Mouse (Mus musculus): ENCODE measurements at regions not wholly inside any gene's neighbourhood (a gene's known extent, or its start where the extent isn't known, plus 50 kb on each side); places are given as distances from the start of the nearest gene placed in this dataset.
A peak's percentile ranks its signal among the peaks of the same experiment; 100 is the strongest.

GRCm38 (mm10) chr11:37497874-37498273, 262.1 kb upstream of the Tenm2 start:
- no peak overlapping the region for H3K4me3 ChIP-seq
- H3K9me3 ChIP-seq (replicated peaks) = no peaks in the 10 kb centered on the region
- 28% methylated on average over 9 of the region's 9 CpGs for WGBS
- peak overlapping the region; percentile 46; the same call in 1 of the 2 replicates for H3K27ac ChIP-seq (replicated peaks)
- peaks cover 28% of the 10 kb centered on the region for H3K4me1 ChIP-seq
- peaks cover 25% of the 10 kb centered on the region; the same call in 1 of the 2 replicates for H3K27me3 ChIP-seq (ENCODE audit: low read depth, poor library complexity, severe bottlenecking)
- DNase-seq (ENCODE audit: low spot score) = peak; percentile 18
- no peaks in the 10 kb centered on the region for H3K36me3 ChIP-seq

- no peak overlapping the region for H3K27ac ChIP-seq (replicated peaks)
- H3K4me3 ChIP-seq = no peak overlapping the region
- no peaks in the 10 kb centered on the region for H3K4me1 ChIP-seq
- no peaks in the 10 kb centered on the region for H3K9me3 ChIP-seq (replicated peaks)
- WGBS = 85% methylated on average over 3 of the region's 3 CpGs
- no peak for DNase-seq (ENCODE audit: low spot score)
- H3K36me3 ChIP-seq = no peaks in the 10 kb centered on the region
- H3K27me3 ChIP-seq (ENCODE audit: low read depth, poor library complexity, severe bottlenecking) = no peaks in the 10 kb centered on the region
Measured at GRCm38 (mm10) chr11:37480236-37480635, 244.5 kb upstream of the Tenm2 start.

GRCm38 (mm10) chr11:37478970-37479482, 243.3 kb upstream of the Tenm2 start:
- H3K9me3 ChIP-seq (replicated peaks) = no peaks in the 10 kb centered on the region
- no peaks in the 10 kb centered on the region for H3K27me3 ChIP-seq (ENCODE audit: low read depth, poor library complexity, severe bottlenecking)

GRCm38 (mm10) chr11:37474068-37474467, 238.3 kb upstream of the Tenm2 start:
- DNase-seq (ENCODE audit: low spot score) = no peak
- WGBS = 86% methylated on average over 6 of the region's 6 CpGs
- Histone ChIP-seq H3K9me3 (replicated peaks) (no peaks in the 10 kb centered on the region), H3K27me3 (ENCODE audit: low read depth, poor library complexity, severe bottlenecking) (no peaks in the 10 kb centered on the region), H3K4me1 (no peaks in the 10 kb centered on the region), H3K27ac (replicated peaks) (no peak overlapping the region), H3K36me3 (no peaks in the 10 kb centered on the region), H3K4me3 (no peak overlapping the region)

More at GRCm38 (mm10) chr11:37478970-37479482, 243.3 kb upstream of the Tenm2 start:
- no peak overlapping the region for H3K27ac ChIP-seq (replicated peaks)
- no peak for DNase-seq (ENCODE audit: low spot score)
- no peaks in the 10 kb centered on the region for H3K36me3 ChIP-seq
- no peak overlapping the region for H3K4me3 ChIP-seq
- WGBS = 89% methylated on average over 6 of the region's 6 CpGs
- no peaks in the 10 kb centered on the region for H3K4me1 ChIP-seq

- no peaks in the 10 kb centered on the region for H3K36me3 ChIP-seq
- no peak overlapping the region for H3K27ac ChIP-seq (replicated peaks)
- WGBS = 88% methylated on average over 9 of the region's 9 CpGs
- no peak for DNase-seq (ENCODE audit: low spot score)
- no peaks in the 10 kb centered on the region for H3K27me3 ChIP-seq (ENCODE audit: low read depth, poor library complexity, severe bottlenecking)
- H3K9me3 ChIP-seq (replicated peaks) = no peaks in the 10 kb centered on the region
- H3K4me3 ChIP-seq = no peak overlapping the region
- no peaks in the 10 kb centered on the region for H3K4me1 ChIP-seq
Measured at GRCm38 (mm10) chr11:37463658-37464420, 228.1 kb upstream of the Tenm2 start.

- no peaks in the 10 kb centered on the region for H3K4me1 ChIP-seq
- DNase-seq (ENCODE audit: low spot score) = no peak
- no peak overlapping the region for H3K27ac ChIP-seq (replicated peaks)
- 87% methylated on average over 4 of the region's 4 CpGs for WGBS
- no peaks in the 10 kb centered on the region for H3K9me3 ChIP-seq (replicated peaks)
- no peaks in the 10 kb centered on the region for H3K36me3 ChIP-seq
- no peak overlapping the region for H3K4me3 ChIP-seq
- no peaks in the 10 kb centered on the region for H3K27me3 ChIP-seq (ENCODE audit: low read depth, poor library complexity, severe bottlenecking)
Measured at GRCm38 (mm10) chr11:37462375-37462774, 226.6 kb upstream of the Tenm2 start.

- H3K27ac ChIP-seq (replicated peaks) = no peak overlapping the region
- H3K36me3 ChIP-seq = no peaks in the 10 kb centered on the region
- H3K27me3 ChIP-seq (ENCODE audit: low read depth, poor library complexity, severe bottlenecking) = no peaks in the 10 kb centered on the region
- no peak overlapping the region for H3K4me3 ChIP-seq
- H3K9me3 ChIP-seq (replicated peaks) = no peaks in the 10 kb centered on the region
- DNase-seq (ENCODE audit: low spot score) = no peak
- no peaks in the 10 kb centered on the region for H3K4me1 ChIP-seq
Measured at GRCm38 (mm10) chr11:37447361-37447760, 211.6 kb upstream of the Tenm2 start.

GRCm38 (mm10) chr11:37446626-37447025, 210.9 kb upstream of the Tenm2 start:
- WGBS = 92% methylated on average over 1 of the region's 1 CpGs
- no peak for DNase-seq (ENCODE audit: low spot score)
- H3K27ac ChIP-seq (replicated peaks) = no peak overlapping the region

GRCm38 (mm10) chr11:37442781-37443180, 207.0 kb upstream of the Tenm2 start:
- Histone ChIP-seq H3K9me3 (replicated peaks) (no peaks in the 10 kb centered on the region), H3K36me3 (no peaks in the 10 kb centered on the region), H3K4me3 (no peak overlapping the region), H3K4me1 (no peaks in the 10 kb centered on the region), H3K27ac (replicated peaks) (no peak overlapping the region), H3K27me3 (ENCODE audit: low read depth, poor library complexity, severe bottlenecking) (no peaks in the 10 kb centered on the region)
- 79% methylated on average over 2 of the region's 2 CpGs for WGBS
- no peak for DNase-seq (ENCODE audit: low spot score)

More at GRCm38 (mm10) chr11:37446626-37447025, 210.9 kb upstream of the Tenm2 start:
- Histone ChIP-seq H3K27me3 (ENCODE audit: low read depth, poor library complexity, severe bottlenecking) (no peaks in the 10 kb centered on the region), H3K9me3 (replicated peaks) (no peaks in the 10 kb centered on the region), H3K4me3 (no peak overlapping the region), H3K36me3 (no peaks in the 10 kb centered on the region), H3K4me1 (no peaks in the 10 kb centered on the region)

- Histone ChIP-seq H3K27ac (replicated peaks) (no peak overlapping the region), H3K4me3 (no peak overlapping the region), H3K27me3 (ENCODE audit: low read depth, poor library complexity, severe bottlenecking) (no peaks in the 10 kb centered on the region), H3K4me1 (peaks cover 14% of the 10 kb centered on the region), H3K9me3 (replicated peaks) (no peaks in the 10 kb centered on the region), H3K36me3 (no peaks in the 10 kb centered on the region)
- WGBS = 82% methylated on average over 2 of the region's 2 CpGs
- no peak for DNase-seq (ENCODE audit: low spot score)
Measured at GRCm38 (mm10) chr11:37434600-37434999, 198.8 kb upstream of the Tenm2 start.

- Histone ChIP-seq H3K9me3 (replicated peaks) (no peaks in the 10 kb centered on the region), H3K27me3 (ENCODE audit: low read depth, poor library complexity, severe bottlenecking) (peaks cover 4% of the 10 kb centered on the region; the same call in 1 of the 2 replicates), H3K4me1 (peaks cover 17% of the 10 kb centered on the region), H3K27ac (replicated peaks) (no peak overlapping the region), H3K4me3 (no peak overlapping the region), H3K36me3 (no peaks in the 10 kb centered on the region)
- no peak for DNase-seq (ENCODE audit: low spot score)
- 34% methylated on average over 5 of the region's 5 CpGs for WGBS
Measured at GRCm38 (mm10) chr11:37424312-37425169, 188.8 kb upstream of the Tenm2 start.

GRCm38 (mm10) chr11:37412868-37413267, 177.1 kb upstream of the Tenm2 start:
- no peak for DNase-seq (ENCODE audit: low spot score)
- Histone ChIP-seq H3K4me3 (no peak overlapping the region), H3K4me1 (no peaks in the 10 kb centered on the region), H3K27ac (replicated peaks) (no peak overlapping the region), H3K36me3 (no peaks in the 10 kb centered on the region), H3K27me3 (ENCODE audit: low read depth, poor library complexity, severe bottlenecking) (no peaks in the 10 kb centered on the region), H3K9me3 (replicated peaks) (no peaks in the 10 kb centered on the region; the same call in 1 of the 2 replicates)
- WGBS = 88% methylated on average over 3 of the region's 3 CpGs

- no peaks in the 10 kb centered on the region for H3K36me3 ChIP-seq
- H3K27ac ChIP-seq (replicated peaks) = no peak overlapping the region
- H3K4me1 ChIP-seq = no peaks in the 10 kb centered on the region
- no peaks in the 10 kb centered on the region for H3K27me3 ChIP-seq (ENCODE audit: low read depth, poor library complexity, severe bottlenecking)
- no peaks in the 10 kb centered on the region for H3K9me3 ChIP-seq (replicated peaks)
- no peak overlapping the region for H3K4me3 ChIP-seq
- DNase-seq (ENCODE audit: low spot score) = no peak
- 73% methylated on average over 1 of the region's 1 CpGs for WGBS
Measured at GRCm38 (mm10) chr11:37367971-37368370, 132.2 kb upstream of the Tenm2 start.

All from midbrain, embryonic 10.5 days (tissue).